Mouse (Mus musculus): ENCODE measurements around the gene Tox2. TPM values are rescaled to one million over a fixed set of nuclear protein-coding genes. Genes with fewer than 3 reads are reported as not detected.

The Tox2 gene
- polyA plus RNA-seq, 1 experiment from 2014 or later, result 16.5 TPM

GRCm38 (mm10) chr2:163176502-163176901 is 26.4 kb upstream of the Tox2 start:
- no peak overlapping the region for H3K4me3 ChIP-seq (ENCODE audit: low read depth, low read length)
- WGBS, result 85% methylated on average over 7 of the region's 7 CpGs
- no peak overlapping the region for H3K9ac ChIP-seq (ENCODE audit: low read length)
- peaks cover 2% of the 10 kb centered on the region; the same call in 1 of the 2 replicates for H3K4me1 ChIP-seq (ENCODE audit: control insufficient read depth, insufficient read depth, low read length)
- ATAC-seq (no peak), DNase-seq (ENCODE audit: low spot score) (no peak)
- H3K9me3 ChIP-seq (replicated peaks; ENCODE audit: control insufficient read depth, low read length), result no peaks in the 10 kb centered on the region
- H3K36me3 ChIP-seq (ENCODE audit: control insufficient read depth, insufficient read depth, low read length), result no peaks in the 10 kb centered on the region
- H3K4me2 ChIP-seq (ENCODE audit: low read length), result no peak overlapping the region
- no peak overlapping the region for H3K27ac ChIP-seq (ENCODE audit: low read depth, low read length)
- H3K27me3 ChIP-seq (replicated peaks; ENCODE audit: control insufficient read depth, insufficient read depth, low read length), result no peaks in the 10 kb centered on the region

DNA sequence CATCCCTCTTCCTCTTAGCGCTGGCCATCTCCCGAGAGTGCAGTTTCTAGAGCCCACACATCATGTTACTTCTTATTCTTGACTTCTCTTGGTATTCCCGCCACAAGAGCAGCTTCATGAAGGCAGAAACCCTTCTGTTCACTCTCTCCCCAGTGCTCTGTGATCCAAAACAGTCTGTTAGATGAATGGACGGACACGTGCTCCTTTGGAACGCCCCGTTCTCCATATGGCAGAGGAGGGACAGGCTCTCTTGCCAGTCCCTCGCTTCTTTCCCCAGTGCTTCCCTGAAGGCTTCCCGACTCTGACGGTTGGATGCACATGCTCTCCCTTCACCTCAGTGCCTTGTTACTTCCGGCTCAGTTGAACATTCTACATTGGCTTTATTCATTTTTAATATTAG is 15.4 kb upstream of the Tox2 start:
- peak; percentile 63 for ATAC-seq
- peak; percentile 70 for DNase-seq (ENCODE audit: low spot score)

DNA sequence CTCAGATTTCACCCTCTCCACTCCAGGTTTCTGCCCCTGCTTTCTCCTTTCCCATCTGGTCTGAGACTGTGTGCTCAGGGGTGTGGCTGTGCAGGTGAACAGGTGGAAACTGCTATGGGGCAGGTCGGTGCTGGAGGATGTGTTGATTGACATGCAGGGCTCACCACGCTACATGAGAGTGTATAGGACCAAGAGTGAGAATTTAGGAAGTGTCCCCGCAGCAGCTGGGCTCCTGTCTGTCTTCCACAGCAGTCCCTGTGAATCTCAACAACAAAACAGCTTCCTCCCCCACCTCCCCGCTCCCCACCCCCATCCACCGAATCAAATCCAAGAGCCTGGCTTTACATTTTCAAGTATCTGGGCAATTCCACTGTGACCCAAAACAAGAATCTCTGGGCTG is 13.3 kb upstream of the Tox2 start:
- DNase-seq (ENCODE audit: low spot score), result no peak
- H3K9ac ChIP-seq (ENCODE audit: low read length), result no peak overlapping the region
- peak; percentile 22; the same call in 1 of the 2 replicates for ATAC-seq
- H3K4me2 ChIP-seq (ENCODE audit: low read length), result no peak overlapping the region
- no peaks in the 10 kb centered on the region for H3K9me3 ChIP-seq (replicated peaks; ENCODE audit: control insufficient read depth, low read length)
- 4% methylated on average over 5 of the region's 5 CpGs for WGBS
- no peaks in the 10 kb centered on the region for H3K27me3 ChIP-seq (replicated peaks; ENCODE audit: control insufficient read depth, insufficient read depth, low read length)
- no peaks in the 10 kb centered on the region for H3K36me3 ChIP-seq (ENCODE audit: control insufficient read depth, insufficient read depth, low read length)
- no peak overlapping the region for H3K4me3 ChIP-seq (ENCODE audit: low read depth, low read length)
- peaks cover 27% of the 10 kb centered on the region for H3K4me1 ChIP-seq (ENCODE audit: control insufficient read depth, insufficient read depth, low read length)
- no peak overlapping the region for H3K27ac ChIP-seq (ENCODE audit: low read depth, low read length)

More for the DNA sequence above, 15.4 kb upstream of the Tox2 start:
- peaks cover 12% of the 10 kb centered on the region for H3K4me1 ChIP-seq (ENCODE audit: control insufficient read depth, insufficient read depth, low read length)
- no peak overlapping the region for H3K4me3 ChIP-seq (ENCODE audit: low read depth, low read length)
- no peak overlapping the region for H3K4me2 ChIP-seq (ENCODE audit: low read length)
- no peaks in the 10 kb centered on the region for H3K36me3 ChIP-seq (ENCODE audit: control insufficient read depth, insufficient read depth, low read length)
- no peak overlapping the region for H3K27ac ChIP-seq (ENCODE audit: low read depth, low read length)
- no peak overlapping the region for H3K9ac ChIP-seq (ENCODE audit: low read length)
- no peaks in the 10 kb centered on the region for H3K9me3 ChIP-seq (replicated peaks; ENCODE audit: control insufficient read depth, low read length)
- H3K27me3 ChIP-seq (replicated peaks; ENCODE audit: control insufficient read depth, insufficient read depth, low read length), result no peaks in the 10 kb centered on the region
- 51% methylated on average over 11 of the region's 11 CpGs for WGBS

DNA sequence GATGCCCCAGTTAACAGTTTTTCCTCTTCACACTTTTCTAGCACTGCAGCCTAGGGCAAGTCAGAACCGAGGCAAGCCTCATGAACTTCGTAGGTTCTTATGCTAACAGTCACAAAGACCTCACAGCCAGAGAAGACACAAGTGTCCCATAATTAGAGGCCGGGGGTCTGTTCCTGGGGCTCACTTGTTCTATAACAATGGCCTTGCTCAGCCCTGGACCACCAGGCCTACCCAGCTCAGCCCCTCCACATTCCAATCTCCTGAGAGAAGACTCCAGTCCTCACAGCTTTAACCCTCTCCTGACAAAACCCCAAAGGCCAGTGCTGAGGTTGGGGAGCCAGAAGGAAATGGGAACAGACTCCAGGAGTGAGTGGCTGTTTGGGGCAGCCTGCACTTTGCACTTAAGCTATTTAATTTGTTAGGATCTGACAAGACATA is 12.9 kb upstream of the Tox2 start:
- WGBS, result under 1% methylated on average over 3 of the region's 3 CpGs
- H3K9me3 ChIP-seq (replicated peaks; ENCODE audit: control insufficient read depth, low read length), result no peaks in the 10 kb centered on the region
- peaks cover 31% of the 10 kb centered on the region for H3K4me1 ChIP-seq (ENCODE audit: control insufficient read depth, insufficient read depth, low read length)
- H3K9ac ChIP-seq (ENCODE audit: low read length), result no peak overlapping the region
- H3K4me3 ChIP-seq (ENCODE audit: low read depth, low read length), result no peak overlapping the region
- DNase-seq (ENCODE audit: low spot score) (peak; percentile 56), ATAC-seq (peak; percentile 86)
- no peaks in the 10 kb centered on the region for H3K36me3 ChIP-seq (ENCODE audit: control insufficient read depth, insufficient read depth, low read length)
- no peak overlapping the region for H3K4me2 ChIP-seq (ENCODE audit: low read length)
- H3K27me3 ChIP-seq (replicated peaks; ENCODE audit: control insufficient read depth, insufficient read depth, low read length), result no peaks in the 10 kb centered on the region
- no peak overlapping the region for H3K27ac ChIP-seq (ENCODE audit: low read depth, low read length)

- Histone ChIP-seq H3K4me2 (ENCODE audit: low read length) (no peak overlapping the region), H3K4me3 (ENCODE audit: low read depth, low read length) (no peak overlapping the region), H3K4me1 (ENCODE audit: control insufficient read depth, insufficient read depth, low read length) (peaks cover 40% of the 10 kb centered on the region), H3K36me3 (ENCODE audit: control insufficient read depth, insufficient read depth, low read length) (no peaks in the 10 kb centered on the region), H3K9me3 (replicated peaks; ENCODE audit: control insufficient read depth, low read length) (no peaks in the 10 kb centered on the region), H3K9ac (ENCODE audit: low read length) (no peak overlapping the region), H3K27ac (ENCODE audit: low read depth, low read length) (no peak overlapping the region), H3K27me3 (replicated peaks; ENCODE audit: control insufficient read depth, insufficient read depth, low read length) (no peaks in the 10 kb centered on the region)
- DNase-seq (ENCODE audit: low spot score) (no peak), ATAC-seq (no peak)
- 61% methylated on average over 6 of the region's 6 CpGs for WGBS
Observed at GRCm38 (mm10) chr2:163192485-163192884, 10.4 kb upstream of the Tox2 start.

DNA sequence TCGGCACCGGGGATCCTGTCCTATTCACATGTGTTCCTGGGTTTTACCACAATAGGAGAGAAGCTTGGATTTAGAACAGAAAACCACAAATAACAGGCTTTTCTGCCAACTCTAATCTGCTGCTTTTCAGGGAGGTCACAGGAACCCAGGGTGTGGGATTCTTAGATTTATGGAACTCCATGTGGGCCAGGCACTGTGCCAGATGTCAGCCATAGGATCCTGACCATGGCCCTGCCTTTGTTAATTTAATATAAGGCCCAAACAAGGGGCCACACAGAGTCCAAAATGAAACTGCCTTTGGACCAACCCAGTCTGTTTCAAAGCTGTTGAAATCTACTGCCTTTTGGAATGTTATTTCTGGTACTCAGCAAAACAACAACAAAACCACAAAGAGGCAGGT is 8.9 kb upstream of the Tox2 start:
- ATAC-seq, result no peak
- Histone ChIP-seq H3K27ac (ENCODE audit: low read depth, low read length) (no peak overlapping the region), H3K9me3 (replicated peaks; ENCODE audit: control insufficient read depth, low read length) (no peaks in the 10 kb centered on the region), H3K27me3 (replicated peaks; ENCODE audit: control insufficient read depth, insufficient read depth, low read length) (no peaks in the 10 kb centered on the region), H3K4me2 (ENCODE audit: low read length) (no peak overlapping the region), H3K36me3 (ENCODE audit: control insufficient read depth, insufficient read depth, low read length) (no peaks in the 10 kb centered on the region), H3K9ac (ENCODE audit: low read length) (no peak overlapping the region), H3K4me1 (ENCODE audit: control insufficient read depth, insufficient read depth, low read length) (peaks cover 39% of the 10 kb centered on the region), H3K4me3 (ENCODE audit: low read depth, low read length) (no peak overlapping the region)
- WGBS, result 11% methylated on average over 2 of the region's 2 CpGs
- DNase-seq (ENCODE audit: low spot score), result no peak

DNA sequence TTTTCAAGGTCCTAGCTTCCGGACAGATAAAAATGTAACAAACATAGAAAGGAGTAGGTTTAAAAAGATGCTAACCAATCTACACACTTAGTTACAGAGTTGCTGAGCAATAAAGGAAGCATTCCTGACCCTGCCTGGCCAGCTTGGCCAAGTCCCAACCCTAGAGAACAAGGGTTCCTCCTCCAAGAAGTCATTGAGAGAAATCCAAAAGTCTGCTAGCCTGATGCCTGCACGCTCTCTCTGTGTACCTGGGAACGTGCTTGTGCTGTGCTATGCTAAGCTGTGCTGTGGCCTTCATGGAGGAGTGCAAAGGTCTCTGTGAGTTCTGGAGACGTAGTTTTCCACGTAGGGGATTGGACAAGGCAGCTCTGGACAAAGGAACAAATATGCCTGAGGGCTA is 8.4 kb upstream of the Tox2 start:
- no peaks in the 10 kb centered on the region for H3K27me3 ChIP-seq (replicated peaks; ENCODE audit: control insufficient read depth, insufficient read depth, low read length)
- no peak for DNase-seq (ENCODE audit: low spot score)
- no peak overlapping the region for H3K9ac ChIP-seq (ENCODE audit: low read length)
- H3K4me2 ChIP-seq (ENCODE audit: low read length), result no peak overlapping the region
- H3K4me1 ChIP-seq (ENCODE audit: control insufficient read depth, insufficient read depth, low read length), result peaks cover 34% of the 10 kb centered on the region
- WGBS, result 64% methylated on average over 5 of the region's 5 CpGs
- H3K9me3 ChIP-seq (replicated peaks; ENCODE audit: control insufficient read depth, low read length), result no peaks in the 10 kb centered on the region
- ATAC-seq, result no peak
- no peak overlapping the region for H3K27ac ChIP-seq (ENCODE audit: low read depth, low read length)
- no peaks in the 10 kb centered on the region for H3K36me3 ChIP-seq (ENCODE audit: control insufficient read depth, insufficient read depth, low read length)
- no peak overlapping the region for H3K4me3 ChIP-seq (ENCODE audit: low read depth, low read length)

DNA sequence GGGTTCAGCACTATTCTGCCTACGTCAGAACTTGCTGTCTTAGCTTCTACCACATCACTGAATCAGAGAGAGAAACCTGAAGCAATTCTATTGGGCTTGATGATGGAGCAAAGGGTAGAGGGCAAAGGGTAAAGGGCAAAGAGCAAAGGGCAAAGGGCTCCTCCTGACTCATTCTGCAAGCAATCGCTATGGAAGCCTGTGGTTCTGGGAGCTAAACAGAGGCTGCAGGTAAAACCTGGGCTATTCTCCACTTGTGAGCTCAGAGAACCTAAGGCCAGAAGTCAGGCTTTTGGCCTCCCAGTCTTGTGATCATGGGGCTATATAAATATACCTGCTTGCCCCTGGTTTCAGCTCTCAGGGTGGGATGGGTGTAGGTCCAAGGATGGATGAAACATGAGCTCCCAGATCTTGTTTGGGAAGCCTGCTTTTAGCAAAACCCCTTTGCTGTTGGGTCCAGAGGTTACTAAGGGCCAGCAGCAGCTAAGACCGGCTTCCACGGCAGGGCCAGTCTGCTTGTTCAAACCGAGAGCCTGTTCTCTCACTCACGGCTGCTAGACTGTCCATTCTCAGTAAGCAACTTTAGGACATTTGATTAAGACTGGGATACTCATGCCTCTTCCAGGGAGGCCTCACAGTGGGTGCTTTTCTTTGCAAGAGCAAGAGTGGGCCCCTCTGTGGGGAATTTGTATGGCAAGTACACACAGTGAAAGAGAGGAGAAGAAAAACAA is 7.7 kb upstream of the Tox2 start:
- peak; percentile 19; the same call in 1 of the 2 replicates for ATAC-seq
- Histone ChIP-seq H3K36me3 (ENCODE audit: control insufficient read depth, insufficient read depth, low read length) (no peaks in the 10 kb centered on the region), H3K9ac (ENCODE audit: low read length) (no peak overlapping the region), H3K9me3 (replicated peaks; ENCODE audit: control insufficient read depth, low read length) (no peaks in the 10 kb centered on the region), H3K4me1 (ENCODE audit: control insufficient read depth, insufficient read depth, low read length) (peaks cover 28% of the 10 kb centered on the region), H3K4me2 (ENCODE audit: low read length) (no peak overlapping the region), H3K27me3 (replicated peaks; ENCODE audit: control insufficient read depth, insufficient read depth, low read length) (no peaks in the 10 kb centered on the region), H3K4me3 (ENCODE audit: low read depth, low read length) (no peak overlapping the region), H3K27ac (ENCODE audit: low read depth, low read length) (no peak overlapping the region)
- DNase-seq (ENCODE audit: low spot score), result no peak
- WGBS, result 14% methylated on average over 6 of the region's 6 CpGs

DNA sequence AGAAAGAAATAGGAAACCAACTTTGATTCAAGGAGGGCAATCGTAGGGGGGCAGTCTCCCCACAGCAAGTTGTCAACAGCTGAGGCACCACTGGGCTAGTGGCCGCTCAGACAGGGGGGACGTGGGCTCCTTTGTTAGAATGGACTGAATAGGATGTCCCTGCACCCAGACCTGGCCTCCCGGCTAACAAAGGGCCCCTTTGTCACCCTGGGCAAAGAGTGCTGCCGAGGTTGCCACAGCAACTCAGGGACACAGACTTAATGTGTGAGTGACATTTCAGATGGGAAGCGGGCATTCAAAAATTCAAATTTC is 7.1 kb upstream of the Tox2 start:
- Histone ChIP-seq H3K27ac (ENCODE audit: low read depth, low read length) (no peak overlapping the region), H3K4me2 (ENCODE audit: low read length) (no peak overlapping the region)
- 5% methylated on average over 6 of the region's 6 CpGs for WGBS

More for the DNA sequence above, 7.1 kb upstream of the Tox2 start:
- Histone ChIP-seq H3K9ac (ENCODE audit: low read length) (no peak overlapping the region; the same call in 1 of the 2 replicates), H3K27me3 (replicated peaks; ENCODE audit: control insufficient read depth, insufficient read depth, low read length) (no peaks in the 10 kb centered on the region), H3K9me3 (replicated peaks; ENCODE audit: control insufficient read depth, low read length) (no peaks in the 10 kb centered on the region), H3K4me3 (ENCODE audit: low read depth, low read length) (no peak overlapping the region), H3K36me3 (ENCODE audit: control insufficient read depth, insufficient read depth, low read length) (no peaks in the 10 kb centered on the region), H3K4me1 (ENCODE audit: control insufficient read depth, insufficient read depth, low read length) (peaks cover 28% of the 10 kb centered on the region)
- DNase-seq (ENCODE audit: low spot score) (peak; percentile 55), ATAC-seq (peak; percentile 75)
